14 mouse cellular contexts compared by ENCODE assay signal in genomic region chr5:67227682-67228444, GRCm38 (mm10). TPM values are rescaled to one million over a fixed set of nuclear protein-coding genes. Genes with fewer than 3 reads are reported as not detected.
A peak's percentile ranks its signal among the peaks of the same experiment; 100 is the strongest.
DNase-seq lines count a peak whose midpoint lies in the region; ATAC-seq and TF ChIP-seq lines count a peak whose summit lies in the region.
"Had no signal": no experiment of that assay in that cellular context is flagged by ENCODE, and none has a peak within 500 bp of the region (broad histone marks: within the 10 kb centered on the region; RNA-seq: fewer than 3 reads in every experiment).

No protein-coding gene starts in this region.

- 1% methylated on average over 15 of the region's 15 CpGs for WGBS in intestine, embryonic 14.5 days
- WGBS in intestine, postnatal 0 days: 1% methylated on average over 15 of the region's 15 CpGs
- 2% methylated on average over 15 of the region's 15 CpGs for WGBS in hindbrain, embryonic 12.5 days
- under 1% methylated on average over 15 of the region's 15 CpGs for WGBS in neural tube, embryonic 11.5 days

- H3K4me3 ChIP-seq in intestine, embryonic 14.5 days (ENCODE audit: low read depth, low read length): no peak overlapping the region
- no peak overlapping the region for H3K4me3 ChIP-seq in intestine, postnatal 0 days (ENCODE audit: low read depth, low read length)
- peak overlapping the region; percentile 12 for H3K4me3 ChIP-seq in hindbrain, embryonic 12.5 days
- H3K4me3 ChIP-seq in neural tube, embryonic 11.5 days (ENCODE audit: low read depth, low read length): no peak overlapping the region
- H3K4me3 ChIP-seq: liver, embryonic 12.5 days had no signal

- peaks cover 4% of the 10 kb centered on the region; the same call in 1 of the 2 replicates for H3K4me1 ChIP-seq in intestine, embryonic 14.5 days (replicated peaks; ENCODE audit: control insufficient read depth, insufficient read depth, low read length)
- H3K4me1 ChIP-seq in intestine, postnatal 0 days (replicated peaks; ENCODE audit: control insufficient read depth, insufficient read depth, low read length): no peaks in the 10 kb centered on the region
- H3K4me1 ChIP-seq in hindbrain, embryonic 12.5 days: peaks cover 30% of the 10 kb centered on the region
- peaks cover 11% of the 10 kb centered on the region; the same call in 1 of the 2 replicates for H3K4me1 ChIP-seq in neural tube, embryonic 11.5 days (ENCODE audit: control insufficient read depth, insufficient read depth, low read length)

- H3K36me3 ChIP-seq in intestine, embryonic 14.5 days (ENCODE audit: control insufficient read depth, insufficient read depth, low read length): no peaks in the 10 kb centered on the region
- no peaks in the 10 kb centered on the region for H3K36me3 ChIP-seq in intestine, postnatal 0 days (ENCODE audit: control insufficient read depth, insufficient read depth)
- H3K36me3 ChIP-seq in hindbrain, embryonic 12.5 days: no peaks in the 10 kb centered on the region
- H3K36me3 ChIP-seq in neural tube, embryonic 11.5 days (ENCODE audit: control insufficient read depth, insufficient read depth, low read length): no peaks in the 10 kb centered on the region
- H3K36me3 ChIP-seq: liver, embryonic 12.5 days had no signal

- DNase-seq in intestine, embryonic 14.5 days (ENCODE audit: low spot score): peak; percentile 70
- DNase-seq in embryo, embryonic 11 days: peak; percentile 42
- no peak for DNase-seq in neural tube, embryonic 11.5 days (ENCODE audit: low spot score)
- no peak for DNase-seq in liver
- no peak for DNase-seq in ovary, postnatal 10 days (ENCODE audit: low spot score)
- DNase-seq: adrenal gland, adult 2 months; cerebellum, postnatal 14 days; lung, postnatal 10 days; right cerebral cortex, postnatal 4 days had no signal

- H3K27ac ChIP-seq in intestine, embryonic 14.5 days (ENCODE audit: low read depth): peak overlapping the region; percentile 75
- no peak overlapping the region for H3K27ac ChIP-seq in intestine, postnatal 0 days (ENCODE audit: low read depth, low read length)
- peak overlapping the region; percentile 78 for H3K27ac ChIP-seq in hindbrain, embryonic 12.5 days
- no peak overlapping the region for H3K27ac ChIP-seq in neural tube, embryonic 11.5 days (ENCODE audit: low read depth, low read length)
- H3K27ac ChIP-seq: liver, embryonic 12.5 days had no signal

- ATAC-seq in intestine, embryonic 14.5 days (replicated peaks; ENCODE audit: low FRiP score, low TSS enrichment, low read depth): peak; percentile 63
- ATAC-seq in intestine, postnatal 0 days: no peak
- peak; percentile 24 for ATAC-seq in hindbrain, embryonic 12.5 days (ENCODE audit: low FRiP score)
- ATAC-seq in neural tube, embryonic 11.5 days (ENCODE audit: insufficient read depth, low FRiP score, low TSS enrichment): no peak
- ATAC-seq: liver, embryonic 12.5 days; midbrain, embryonic 16.5 days had no signal

- H3K9me3 ChIP-seq in intestine, embryonic 14.5 days (ENCODE audit: control insufficient read depth, low read length): peaks cover 7% of the 10 kb centered on the region
- no peaks in the 10 kb centered on the region for H3K9me3 ChIP-seq in intestine, postnatal 0 days (ENCODE audit: control insufficient read depth)
- H3K9me3 ChIP-seq in hindbrain, embryonic 12.5 days (replicated peaks): no peaks in the 10 kb centered on the region; the same call in none of the 2 replicates
- H3K9me3 ChIP-seq in neural tube, embryonic 11.5 days (ENCODE audit: control insufficient read depth, low read length): no peaks in the 10 kb centered on the region
- H3K9me3 ChIP-seq: liver, embryonic 12.5 days had no signal

- no peak overlapping the region for H3K4me2 ChIP-seq in intestine, embryonic 14.5 days (ENCODE audit: low read length)
- no peak overlapping the region for H3K4me2 ChIP-seq in intestine, postnatal 0 days (replicated peaks; ENCODE audit: low read depth)
- peak overlapping the region; percentile 21 for H3K4me2 ChIP-seq in hindbrain, embryonic 12.5 days (replicated peaks)
- peak overlapping the region; percentile 28 for H3K4me2 ChIP-seq in neural tube, embryonic 11.5 days (ENCODE audit: low read depth)
- H3K4me2 ChIP-seq: liver, embryonic 12.5 days had no signal

- no peak overlapping the region for H3K9ac ChIP-seq in intestine, embryonic 14.5 days (ENCODE audit: low read length)
- H3K9ac ChIP-seq in intestine, postnatal 0 days (ENCODE audit: low read depth, low read length): no peak overlapping the region
- 0 out of 2 replicates have a peak overlapping the region, but pooled peaks have one; percentile 0 for H3K9ac ChIP-seq in hindbrain, embryonic 12.5 days
- no peak overlapping the region for H3K9ac ChIP-seq in neural tube, embryonic 11.5 days (ENCODE audit: low read length)
- H3K9ac ChIP-seq: liver, embryonic 12.5 days had no signal

- no peak for TF ChIP-seq CTCF in intestine, postnatal 0 days (IDR thresholded peaks at IDR 0.05; ENCODE audit: low read depth)

- peaks cover 98% of the 10 kb centered on the region for H3K27me3 ChIP-seq in intestine, embryonic 14.5 days (replicated peaks; ENCODE audit: control insufficient read depth, insufficient read depth, low read length)
- H3K27me3 ChIP-seq in intestine, postnatal 0 days (replicated peaks; ENCODE audit: control insufficient read depth, insufficient read depth, low read length): peaks cover 96% of the 10 kb centered on the region
- peaks cover 96% of the 10 kb centered on the region for H3K27me3 ChIP-seq in hindbrain, embryonic 12.5 days
- H3K27me3 ChIP-seq in neural tube, embryonic 11.5 days (ENCODE audit: control insufficient read depth, insufficient read depth, low read length): peaks cover 97% of the 10 kb centered on the region
- H3K27me3 ChIP-seq: CH12.LX had no signal

RNA-seq across cellular contexts. Expression of gene Tmem33, which starts 32.5 kb away (rescaled TPM):
- 85.9 and 87.8 TPM in 2 replicates for polyA plus RNA-seq in intestine, embryonic 14.5 days (2014; fragmentation: Nextera tagmentation; extraction: Ambion mirVana)
- 140 TPM in 2 replicates for polyA plus RNA-seq in intestine, postnatal 0 days (2015; fragmentation: Nextera tagmentation; extraction: Ambion mirVana)
- polyA plus RNA-seq in hindbrain, embryonic 12.5 days (2016; fragmentation: Nextera tagmentation; extraction: Ambion mirVana): 93.2 and 106 TPM in 2 replicates
- 101 and 104 TPM in 2 replicates for polyA plus RNA-seq in neural tube, embryonic 11.5 days (2014; fragmentation: Nextera tagmentation; extraction: Ambion mirVana)

Comparison
In these comparisons a context has a peak if more than half of its experiments do, and no peak if none do; other contexts are left out.
1. ATAC-seq: peak in intestine, embryonic 14.5 days (single experiment) and hindbrain, embryonic 12.5 days (single experiment); none in intestine, postnatal 0 days (single experiment) and neural tube, embryonic 11.5 days (single experiment).
2. H3K27ac ChIP-seq: peak in intestine, embryonic 14.5 days (single experiment) and hindbrain, embryonic 12.5 days (single experiment); none in intestine, postnatal 0 days (single experiment) and neural tube, embryonic 11.5 days (single experiment).
3. DNase-seq: peak in intestine, embryonic 14.5 days (single experiment) and embryo, embryonic 11 days (single experiment); none in neural tube, embryonic 11.5 days (single experiment), liver (single experiment) and ovary, postnatal 10 days (single experiment).
4. H3K4me2 ChIP-seq: peak in hindbrain, embryonic 12.5 days (single experiment) and neural tube, embryonic 11.5 days (single experiment); none in intestine, embryonic 14.5 days (single experiment) and intestine, postnatal 0 days (single experiment).